Mouse (Mus musculus) embryo, embryonic 11 days (tissue): ENCODE results near the gene Auts2.
A peak's percentile ranks its signal among the peaks of the same experiment; 100 is the strongest.

Experiments
- DNase-seq: peaks from one replicate; pipeline ENCODE4 v3.0.0-alpha.2; 2015

Gene Auts2

GRCm38 (mm10) chr5:131585684-131586331 is 957.3 kb downstream of the Auts2 start:
- DNase-seq = peak; percentile 85

DNA sequence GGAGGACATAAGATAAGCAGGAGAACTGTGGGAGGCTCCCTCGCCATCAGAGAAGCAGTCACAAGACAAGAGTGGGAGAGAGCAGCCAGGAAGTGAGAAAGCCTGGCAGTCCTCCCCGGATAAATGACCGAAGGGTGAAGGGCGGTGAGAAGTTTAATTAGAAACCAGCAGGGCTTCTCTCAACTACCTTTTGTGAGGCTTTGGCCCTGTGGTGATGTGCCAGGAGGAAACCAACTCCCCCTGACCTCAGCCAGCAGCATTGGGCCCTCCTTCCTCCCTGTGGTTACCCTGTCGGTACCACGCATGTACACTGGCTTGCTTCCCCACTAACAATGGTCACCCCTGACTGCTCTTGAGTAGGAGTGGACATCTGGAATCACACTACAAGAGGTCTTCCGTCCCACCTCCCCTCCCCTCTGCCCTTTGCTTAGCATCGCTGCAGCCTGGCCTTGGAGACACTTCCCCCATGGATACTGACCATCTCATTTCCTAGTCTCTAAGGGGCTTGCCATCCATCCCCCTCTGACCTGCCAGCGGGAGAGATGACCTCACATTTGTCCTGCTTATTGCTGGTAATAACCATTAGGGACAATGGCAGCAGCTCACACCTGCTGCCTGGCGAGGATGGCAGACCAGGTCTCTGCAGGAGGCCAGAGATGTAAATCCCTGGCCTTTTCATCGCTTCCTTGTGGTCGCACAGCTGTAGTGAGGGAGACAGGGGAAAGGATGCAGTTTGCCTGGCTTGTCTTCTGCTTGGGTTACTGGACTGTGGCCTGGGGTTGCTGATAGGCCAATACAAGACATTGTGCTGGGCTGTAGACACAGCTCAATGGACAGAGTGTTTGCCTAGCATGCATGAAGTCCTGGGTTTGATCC is 958.6 kb downstream of the Auts2 start:
- DNase-seq = peak; percentile 65

- DNase-seq = peak; percentile 61
Measured at GRCm38 (mm10) chr5:131581110-131582050, 961.8 kb downstream of the Auts2 start.

GRCm38 (mm10) chr5:131578737-131579136 is 964.4 kb downstream of the Auts2 start:
- DNase-seq = no peak

GRCm38 (mm10) chr5:131575733-131576265 is 967.3 kb downstream of the Auts2 start:
- peak; percentile 47 for DNase-seq

DNA sequence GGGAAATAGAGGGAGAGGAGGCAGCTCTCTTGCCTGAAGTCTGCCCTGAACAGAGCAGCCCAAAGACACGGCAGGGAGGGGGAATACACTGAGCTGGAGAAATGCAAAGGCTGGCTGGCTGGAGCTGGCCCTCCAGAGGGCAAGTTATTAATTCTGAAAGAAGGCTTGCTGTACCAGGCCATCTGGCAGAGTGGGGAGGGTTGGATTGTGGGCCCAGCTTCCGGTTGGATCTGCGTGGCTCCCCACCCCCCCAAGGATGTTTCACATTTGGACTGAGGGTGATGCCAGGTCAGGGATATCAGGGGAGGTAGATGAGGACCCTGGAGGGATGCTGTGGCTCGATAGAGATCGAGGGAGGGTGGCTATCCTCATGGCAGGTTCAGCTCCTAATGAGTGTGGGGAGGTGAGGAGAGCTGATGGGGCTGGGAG is 968.0 kb downstream of the Auts2 start:
- peak; percentile 46 for DNase-seq

DNA sequence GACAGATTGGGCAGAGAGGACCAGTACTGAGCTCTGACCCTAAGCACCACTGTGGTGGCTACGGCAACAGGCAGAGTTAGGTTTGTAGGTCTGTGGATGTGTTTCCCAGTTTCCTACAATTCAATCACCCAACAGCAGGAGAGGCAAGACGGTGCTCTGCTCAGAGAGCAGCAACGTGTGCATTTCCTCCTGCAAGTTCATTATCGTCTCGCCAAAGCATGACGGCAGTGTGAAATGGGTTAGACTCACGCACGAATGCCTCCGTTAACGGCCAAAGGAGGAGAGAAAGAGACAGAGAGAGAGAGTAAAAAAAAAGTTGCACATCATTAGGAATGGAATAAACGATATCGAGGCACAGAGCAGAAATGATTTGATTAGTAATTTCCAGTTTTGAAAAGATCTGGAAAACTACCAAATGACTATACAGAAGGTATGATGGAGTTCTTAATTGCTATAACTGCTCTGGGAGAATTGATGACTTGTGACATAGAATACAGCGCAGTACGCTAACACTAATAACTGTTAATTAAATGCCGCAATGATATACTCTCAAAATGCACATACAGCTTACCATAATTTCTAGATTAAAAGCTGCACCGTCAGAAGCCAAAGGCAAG is 968.6 kb downstream of the Auts2 start:
- DNase-seq = no peak

- DNase-seq = no peak
Measured at GRCm38 (mm10) chr5:131573296-131574177, 969.6 kb downstream of the Auts2 start.

DNA sequence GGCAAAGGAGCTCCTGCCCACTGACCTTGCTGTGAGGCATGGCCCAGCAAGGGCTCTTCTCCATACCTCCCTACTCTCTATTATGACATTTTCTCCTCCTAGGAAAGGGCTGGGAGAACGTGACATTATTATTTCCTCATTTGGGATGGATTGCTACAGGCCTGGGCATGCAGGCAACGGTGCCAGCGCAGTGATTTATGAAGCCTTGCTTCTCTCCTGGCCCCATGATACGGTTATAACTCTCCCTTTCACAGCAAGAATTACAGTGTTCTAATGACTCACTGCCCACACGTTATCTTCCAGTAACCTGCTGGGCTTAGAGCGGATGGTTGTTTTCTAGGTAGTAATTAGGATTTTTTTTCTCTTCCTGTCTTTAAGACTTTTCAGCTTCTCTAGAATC is 977.1 kb downstream of the Auts2 start:
- DNase-seq = no peak

DNA sequence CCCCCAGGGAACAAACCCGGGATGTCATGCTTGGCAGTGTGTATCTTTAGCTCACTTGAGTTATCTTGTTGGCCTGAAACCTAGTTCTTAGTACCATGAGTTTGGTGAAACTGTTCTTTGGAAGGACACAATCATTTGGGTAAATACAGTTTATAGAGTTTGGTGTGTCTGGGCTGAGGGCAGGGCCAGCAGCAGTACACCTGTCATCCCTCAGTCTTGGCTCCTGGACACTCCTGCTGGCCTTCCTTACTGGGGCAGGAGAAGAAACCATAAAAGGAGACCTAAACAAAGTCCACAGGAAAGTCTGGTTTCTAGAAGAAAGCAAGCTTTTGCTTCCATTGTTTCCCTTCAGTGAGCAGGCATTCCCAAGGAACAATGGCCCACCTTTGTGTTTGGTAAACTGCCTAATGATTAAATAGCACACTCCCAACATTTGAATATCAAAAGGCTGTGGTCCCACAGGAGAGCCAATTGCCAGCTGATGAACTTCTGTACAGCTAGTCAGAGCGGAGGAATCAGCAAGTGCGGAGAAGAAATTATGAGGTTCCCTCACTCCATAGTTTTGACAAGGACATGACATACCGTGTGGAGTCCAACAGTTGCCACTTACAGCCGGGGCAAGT is 979.4 kb downstream of the Auts2 start:
- no peak for DNase-seq

- DNase-seq = no peak
Measured at GRCm38 (mm10) chr5:131560773-131561560, 982.2 kb downstream of the Auts2 start.

DNA sequence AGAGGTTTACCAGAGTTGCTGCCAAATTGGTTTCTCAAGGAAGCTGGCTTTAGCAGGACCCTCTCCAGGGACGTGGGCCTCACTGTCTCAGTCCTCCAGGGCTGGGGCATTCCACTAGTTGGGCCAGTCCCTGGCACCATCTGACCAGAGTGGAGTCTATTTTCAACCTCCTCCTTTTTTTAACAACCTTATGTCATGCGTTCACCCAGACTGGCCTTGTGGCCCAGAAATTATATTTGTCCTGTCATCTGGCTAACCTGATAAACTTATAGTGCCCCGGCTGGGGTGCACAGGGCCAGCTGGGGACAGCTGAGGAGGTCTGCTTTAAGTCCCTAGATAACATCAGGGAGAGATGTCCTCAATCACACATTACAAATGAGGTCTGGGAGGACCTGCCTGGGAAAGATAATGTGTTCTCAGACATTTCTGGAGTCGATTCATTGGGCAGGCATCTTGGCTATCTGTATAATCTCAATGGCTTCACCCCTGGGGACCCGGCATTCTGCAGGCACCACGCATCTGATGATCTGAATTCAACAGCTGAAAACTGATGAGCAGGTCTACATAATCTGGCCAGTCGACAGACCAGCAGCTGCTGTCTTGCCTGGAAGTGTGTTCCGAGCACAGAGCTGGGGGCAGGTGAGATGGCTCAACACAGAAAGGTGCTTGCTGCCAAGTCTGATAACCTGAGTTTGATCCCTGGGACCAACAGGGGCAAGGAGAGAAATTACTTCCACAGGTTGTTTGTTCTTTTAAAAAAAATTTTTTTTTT is 984.6 kb downstream of the Auts2 start:
- DNase-seq = no peak

GRCm38 (mm10) chr5:131557591-131558385 is 985.4 kb downstream of the Auts2 start:
- DNase-seq = peak; percentile 33

DNA sequence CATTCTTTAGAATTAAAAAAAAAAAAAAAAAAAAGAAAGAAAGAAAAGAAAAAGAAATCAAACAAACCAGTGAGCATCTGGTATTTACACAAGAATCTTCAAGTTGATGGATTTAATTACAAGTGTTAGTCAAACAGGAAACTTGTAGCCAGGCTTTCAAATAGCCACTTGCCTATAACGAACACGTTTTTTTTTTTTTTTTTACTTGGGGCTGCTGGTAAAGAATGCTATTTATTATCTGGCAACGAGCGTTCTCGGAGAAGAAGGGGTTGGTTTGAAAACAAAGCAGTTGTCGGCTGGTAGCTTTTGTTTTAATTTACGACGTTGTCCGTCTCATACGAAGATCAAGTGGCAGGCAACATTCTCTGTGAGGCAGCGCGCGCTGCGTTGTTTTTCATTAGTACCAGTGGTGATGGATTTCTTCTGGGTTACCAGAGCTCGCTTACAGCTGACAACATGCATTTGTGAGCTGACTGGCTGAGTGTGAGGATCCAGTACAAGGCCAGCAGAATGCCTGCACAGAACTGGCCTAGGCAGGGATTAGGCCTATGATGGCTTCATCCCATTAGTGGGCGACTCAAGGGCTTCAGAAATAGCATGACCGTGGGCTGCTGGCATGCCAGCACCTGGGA is 994.1 kb downstream of the Auts2 start:
- peak; percentile 58 for DNase-seq

DNA sequence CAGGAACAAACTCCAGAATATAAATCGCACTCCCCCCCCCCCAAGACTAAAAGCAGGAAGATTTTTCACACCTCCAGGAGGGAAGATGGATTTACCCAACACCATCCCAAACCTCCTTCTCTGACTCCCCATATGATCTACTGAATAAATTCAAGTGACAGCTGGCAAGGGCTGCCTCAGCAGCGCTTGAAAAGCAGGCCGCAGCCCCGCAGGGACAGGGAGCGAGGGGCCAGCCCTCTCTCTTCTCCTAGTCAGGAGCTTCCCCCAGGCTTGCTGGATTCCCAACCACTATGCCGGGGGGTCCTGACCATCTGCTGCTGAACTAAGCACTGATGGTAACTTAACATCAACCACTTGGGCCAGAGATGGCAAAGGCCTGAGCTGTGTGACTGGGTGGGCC is 995.2 kb downstream of the Auts2 start:
- peak; percentile 61 for DNase-seq

DNA sequence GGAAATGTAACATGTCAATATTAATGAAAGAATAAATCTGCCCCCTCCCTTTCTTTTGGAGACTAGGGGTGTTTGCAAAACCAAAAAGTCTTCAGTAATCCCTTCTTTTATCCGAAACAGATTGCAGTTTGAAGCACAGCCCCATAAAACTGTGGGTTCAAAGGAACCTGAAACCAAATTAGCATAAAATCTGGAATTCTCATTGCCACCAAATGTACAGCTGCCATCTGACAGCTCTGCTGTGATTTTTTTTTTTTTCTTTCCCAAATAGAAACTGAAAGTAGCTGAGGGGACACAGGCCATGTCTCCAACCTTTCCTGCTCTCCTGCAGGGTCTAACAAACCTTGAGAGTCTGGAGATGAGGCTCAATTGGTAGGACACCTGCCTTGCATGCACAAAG is 996.7 kb downstream of the Auts2 start:
- no peak for DNase-seq

- no peak for DNase-seq
Measured at GRCm38 (mm10) chr5:131544381-131544780, 998.8 kb downstream of the Auts2 start.
